Mouse (Mus musculus): ENCODE measurements at regions not wholly inside any gene's neighbourhood (a gene's known extent, or its start where the extent isn't known, plus 50 kb on each side); places are given as distances from the start of the nearest gene placed in this dataset.

DNA sequence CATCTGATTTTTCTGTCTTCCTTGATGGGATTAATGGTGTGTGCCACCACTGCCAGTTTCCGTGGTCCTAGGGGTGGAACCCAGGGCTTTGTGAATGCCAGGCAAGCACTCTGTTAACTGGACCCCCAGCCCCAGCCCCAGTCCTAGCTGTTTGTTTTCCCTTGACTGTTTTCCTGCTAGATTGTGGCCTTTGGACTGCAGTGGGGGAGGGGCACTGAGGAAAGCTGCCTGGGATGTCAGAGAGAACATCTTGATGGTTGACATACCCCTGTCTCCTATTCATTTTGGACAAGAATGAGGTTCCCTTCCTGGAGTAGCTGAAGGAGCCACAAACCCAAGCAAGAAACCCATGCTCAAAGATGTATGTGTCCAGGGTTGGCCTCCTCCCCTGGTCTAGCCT lies 77.8 kb upstream of the Sulf2 start:
- H3K4me1 ChIP-seq (replicated peaks; ENCODE audit: control insufficient read depth in 2 of 2, insufficient read depth in 2 of 2, low read length in 1 of 2), result peaks cover 0 to 17% of the 10 kb centered on the region in 2 experiments; a peak in 2 of 4 replicates
- no peak for DNase-seq (ENCODE audit: low read depth in 3 of 3, low spot score in 3 of 3)
- no peaks in the 10 kb centered on the region for H3K36me3 ChIP-seq (replicated peaks; ENCODE audit: control insufficient read depth, insufficient read depth, low read depth)
- H3K4me3 ChIP-seq (ENCODE audit: insufficient read depth in 1 of 2, low read depth in 2 of 2, low read length in 2 of 2), result no peak overlapping the region
- no peaks in the 10 kb centered on the region for H3K9me3 ChIP-seq (ENCODE audit: control insufficient read depth, low read length)
- no peak overlapping the region for H3K4me2 ChIP-seq (ENCODE audit: low read depth)
- TF ChIP-seq CTCF (IDR thresholded peaks at IDR 0.05; ENCODE audit: low read depth) (no peak), EP300 (IDR thresholded peaks at IDR 0.05; ENCODE audit: low read depth) (no peak)
- H3K27ac ChIP-seq, result no peak overlapping the region
- no peak for ATAC-seq (ENCODE audit: insufficient read depth)
- H3K27me3 ChIP-seq (ENCODE audit: control insufficient read depth, insufficient read depth, low read length), result no peaks in the 10 kb centered on the region
- 77% methylated on average over 1 of the region's 1 CpGs for WGBS (ENCODE audit: insufficient replicate concordance)
- H3K9ac ChIP-seq (replicated peaks), result no peak overlapping the region

DNA sequence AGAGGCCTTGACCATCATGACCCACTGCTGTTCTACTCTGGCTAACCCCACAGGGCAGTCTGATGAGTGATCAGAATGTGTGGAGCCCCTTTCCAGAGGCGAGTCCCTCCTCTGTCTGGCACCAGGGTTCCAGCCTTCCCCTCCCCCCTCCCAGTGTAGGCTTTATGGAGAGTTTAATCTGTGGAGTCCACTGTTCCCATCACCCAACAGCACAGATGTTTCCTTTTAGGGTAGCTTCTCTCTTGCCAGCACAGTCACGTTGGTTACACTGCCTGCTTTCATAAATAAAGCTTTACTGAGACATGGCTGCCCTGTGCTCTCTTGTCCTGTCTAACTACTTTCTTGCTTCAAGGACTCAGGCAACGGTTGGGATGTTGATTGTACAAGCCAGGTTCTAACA lies 76.9 kb upstream of the Sulf2 start:
- H3K36me3 ChIP-seq (replicated peaks; ENCODE audit: control insufficient read depth, insufficient read depth, low read depth), result no peaks in the 10 kb centered on the region
- no peaks in the 10 kb centered on the region for H3K27me3 ChIP-seq (ENCODE audit: control insufficient read depth, insufficient read depth, low read length)
- H3K27ac ChIP-seq, result no peak overlapping the region
- no peak for TF ChIP-seq EP300 (IDR thresholded peaks at IDR 0.05; ENCODE audit: low read depth)
- TF ChIP-seq CTCF (IDR thresholded peaks at IDR 0.05; ENCODE audit: low read depth), result no peak
- no peak overlapping the region for H3K9ac ChIP-seq (replicated peaks)
- no peak for DNase-seq (ENCODE audit: low read depth in 3 of 3, low spot score in 3 of 3)
- ATAC-seq (ENCODE audit: insufficient read depth), result no peak
- 30% methylated on average over 3 of the region's 3 CpGs for WGBS (ENCODE audit: insufficient replicate concordance)
- H3K4me3 ChIP-seq (ENCODE audit: insufficient read depth in 1 of 2, low read depth in 2 of 2, low read length in 2 of 2), result no peak overlapping the region
- no peaks in the 10 kb centered on the region for H3K9me3 ChIP-seq (ENCODE audit: control insufficient read depth, low read length)
- no peak overlapping the region for H3K4me2 ChIP-seq (ENCODE audit: low read depth)
- H3K4me1 ChIP-seq (replicated peaks; ENCODE audit: control insufficient read depth in 2 of 2, insufficient read depth in 2 of 2, low read length in 1 of 2), result peaks cover 0 to 17% of the 10 kb centered on the region in 2 experiments; a peak in 2 of 4 replicates

DNA sequence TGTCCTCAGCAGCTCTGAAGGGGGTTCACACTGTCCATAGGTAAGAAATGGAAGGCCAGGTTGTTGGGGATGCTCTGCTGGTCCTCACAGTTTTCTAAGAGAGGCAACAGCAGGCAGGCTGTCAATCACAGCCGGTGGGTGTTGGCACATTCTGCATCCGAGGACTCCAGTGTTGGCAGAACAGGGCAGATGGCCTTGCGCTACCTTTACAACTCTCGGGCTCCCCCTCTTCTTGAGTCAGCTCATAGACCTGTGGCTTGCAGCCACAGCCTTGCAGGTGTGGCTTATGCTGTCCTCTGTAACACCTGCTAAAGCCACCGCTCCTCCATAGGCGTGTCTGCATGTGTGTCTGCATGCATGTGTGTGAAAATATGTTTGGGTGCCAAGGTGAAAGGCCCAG lies 75.2 kb upstream of the Sulf2 start:
- DNase-seq (ENCODE audit: low read depth in 3 of 3, low spot score in 3 of 3), result no peak
- WGBS (ENCODE audit: insufficient replicate concordance), result 65% methylated on average over 6 of the region's 6 CpGs
- Histone ChIP-seq H3K9me3 (ENCODE audit: control insufficient read depth, low read length) (no peaks in the 10 kb centered on the region), H3K27me3 (ENCODE audit: control insufficient read depth, insufficient read depth, low read length) (no peaks in the 10 kb centered on the region), H3K4me2 (ENCODE audit: low read depth) (no peak overlapping the region), H3K36me3 (replicated peaks; ENCODE audit: control insufficient read depth, insufficient read depth, low read depth) (no peaks in the 10 kb centered on the region), H3K27ac (no peak overlapping the region), H3K4me1 (replicated peaks; ENCODE audit: control insufficient read depth in 2 of 2, insufficient read depth in 2 of 2, low read length in 1 of 2) (peaks cover 0 to 20% of the 10 kb centered on the region in 2 experiments; a peak in 2 of 4 replicates), H3K4me3 (ENCODE audit: insufficient read depth in 1 of 2, low read depth in 2 of 2, low read length in 2 of 2) (no peak overlapping the region), H3K9ac (replicated peaks) (no peak overlapping the region)
- no peak for ATAC-seq (ENCODE audit: insufficient read depth)
- TF ChIP-seq CTCF (IDR thresholded peaks at IDR 0.05; ENCODE audit: low read depth), result no peak
- TF ChIP-seq EP300 (IDR thresholded peaks at IDR 0.05; ENCODE audit: low read depth), result no peak

DNA sequence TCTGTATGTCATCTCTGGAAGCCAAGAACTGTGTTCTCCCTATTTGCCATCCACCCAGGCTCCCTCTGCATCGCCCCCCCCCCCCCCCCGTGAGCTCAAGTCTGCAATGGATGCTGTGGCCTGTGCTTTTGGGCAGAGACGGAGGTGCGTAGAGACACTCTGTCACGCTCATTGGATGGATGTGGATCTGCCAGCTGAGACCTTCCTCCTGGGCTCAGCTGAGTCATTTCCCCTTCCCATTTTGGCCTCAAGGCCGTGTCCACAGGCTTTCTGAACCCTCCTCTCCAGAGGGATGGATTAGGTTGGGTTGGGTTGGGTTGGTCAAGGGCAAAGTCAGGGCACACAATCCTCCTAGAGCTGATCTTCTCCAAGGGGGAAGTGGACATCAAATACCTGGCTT lies 72.9 kb upstream of the Sulf2 start:
- Histone ChIP-seq H3K27ac (no peak overlapping the region), H3K36me3 (replicated peaks; ENCODE audit: control insufficient read depth, insufficient read depth, low read depth) (no peaks in the 10 kb centered on the region), H3K4me3 (ENCODE audit: insufficient read depth in 1 of 2, low read depth in 2 of 2, low read length in 2 of 2) (no peak overlapping the region), H3K27me3 (ENCODE audit: control insufficient read depth, insufficient read depth, low read length) (no peaks in the 10 kb centered on the region), H3K9me3 (ENCODE audit: control insufficient read depth, low read length) (no peaks in the 10 kb centered on the region), H3K9ac (replicated peaks) (no peak overlapping the region), H3K4me2 (ENCODE audit: low read depth) (no peak overlapping the region), H3K4me1 (replicated peaks; ENCODE audit: control insufficient read depth in 2 of 2, insufficient read depth in 2 of 2, low read length in 1 of 2) (peaks cover 0 to 13% of the 10 kb centered on the region in 2 experiments; a peak in 1 of 4 replicates)
- no peak for TF ChIP-seq EP300 (IDR thresholded peaks at IDR 0.05; ENCODE audit: low read depth)
- no peak for TF ChIP-seq CTCF (IDR thresholded peaks at IDR 0.05; ENCODE audit: low read depth)
- no peak for DNase-seq (ENCODE audit: low read depth in 3 of 3, low spot score in 3 of 3)
- ATAC-seq (ENCODE audit: insufficient read depth), result no peak
- 17% methylated on average over 6 of the region's 6 CpGs for WGBS (ENCODE audit: insufficient replicate concordance)

DNA sequence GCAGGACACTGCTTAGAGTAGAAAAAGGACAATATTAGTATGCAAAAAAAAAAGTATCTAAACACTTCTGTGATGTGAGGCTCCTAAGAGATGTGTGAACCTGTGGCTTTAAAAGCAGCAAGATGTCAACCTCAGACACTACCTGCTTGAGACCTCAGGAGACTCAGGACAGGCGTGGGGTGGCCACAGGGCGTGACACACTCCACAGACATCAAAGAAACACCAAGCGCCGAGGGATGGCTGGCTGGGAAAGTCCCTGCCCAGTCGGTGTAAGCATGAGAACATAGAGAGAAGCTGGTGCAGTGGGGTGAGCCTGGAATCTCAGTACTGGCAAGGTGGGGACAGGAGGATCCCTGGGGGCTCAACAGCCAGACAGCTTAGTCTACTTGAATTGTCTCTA lies 72.0 kb upstream of the Sulf2 start:
- Histone ChIP-seq H3K27ac (no peak overlapping the region), H3K27me3 (ENCODE audit: control insufficient read depth, insufficient read depth, low read length) (no peaks in the 10 kb centered on the region), H3K9ac (replicated peaks) (no peak overlapping the region), H3K4me1 (replicated peaks; ENCODE audit: control insufficient read depth in 2 of 2, insufficient read depth in 2 of 2, low read length in 1 of 2) (peaks cover 0 to 5% of the 10 kb centered on the region in 2 experiments; a peak in 1 of 4 replicates), H3K9me3 (ENCODE audit: control insufficient read depth, low read length) (no peaks in the 10 kb centered on the region), H3K4me2 (ENCODE audit: low read depth) (no peak overlapping the region), H3K4me3 (ENCODE audit: insufficient read depth in 1 of 2, low read depth in 2 of 2, low read length in 2 of 2) (no peak overlapping the region), H3K36me3 (replicated peaks; ENCODE audit: control insufficient read depth, insufficient read depth, low read depth) (no peaks in the 10 kb centered on the region)
- 50% methylated on average over 5 of the region's 5 CpGs for WGBS (ENCODE audit: insufficient replicate concordance)
- ATAC-seq (ENCODE audit: insufficient read depth) (no peak), DNase-seq (ENCODE audit: low read depth in 3 of 3, low spot score in 3 of 3) (no peak)
- TF ChIP-seq EP300 (IDR thresholded peaks at IDR 0.05; ENCODE audit: low read depth), result no peak
- TF ChIP-seq CTCF (IDR thresholded peaks at IDR 0.05; ENCODE audit: low read depth), result no peak
